Mouse (Mus musculus) embryonic stem cell, embryonic (primary cell): ENCODE measurements around the gene Phkg1.

Experiments
- CTCF ChIA-PET, 4 experiments: fragments of 300-600 bp in 2 of 4; fragments of 350-600 bp in 2 of 4; sonication (Branson Sonifier 250); formaldehyde crosslinking; loops; one replicate each; lab custom pipeline; 2022; ENCODE audit warnings: inconsistent platforms in 2 of 4; lab: Charles Lee
- POLR2A ChIA-PET, 4 experiments: fragments of 300-600 bp in 2 of 4; fragments of 350-600 bp in 2 of 4; sonication (Branson Sonifier 250); formaldehyde crosslinking; loops; one replicate each; lab custom pipeline; 2022; ENCODE audit warnings: antibody characterized with exemption in 4 of 4, inconsistent platforms in 1 of 4; lab: Charles Lee

Phkg1 gene

DNA sequence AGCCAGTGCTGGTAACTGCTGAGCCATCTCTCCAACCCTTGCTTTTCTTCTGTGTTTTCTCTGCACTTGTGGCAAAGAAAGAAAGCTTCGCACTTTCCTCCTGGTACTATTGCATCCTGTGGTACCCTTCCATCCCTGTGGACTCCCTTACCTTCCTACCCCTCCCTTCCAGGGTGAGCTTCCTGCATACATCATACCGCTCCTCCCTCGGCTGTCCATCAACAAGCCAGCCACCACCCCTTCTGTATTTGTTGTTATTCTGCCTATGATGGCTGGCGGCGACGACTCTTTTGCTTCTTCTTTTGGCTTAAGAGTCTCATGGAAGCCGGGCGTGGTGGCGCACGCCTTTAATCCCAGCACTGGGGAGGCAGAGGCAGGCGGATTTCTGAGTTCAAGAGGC, 23.3 kb downstream of the Phkg1 start:
- ChIA-PET CTCF (interaction anchor here in 3 of 4 experiments (0.7 to 3.6 kb wide), 9 partner anchors 9 to 812 kb away, joined by 3 to 24 read pairs (median 5); no protein-coding TSS in a partner anchor), POLR2A (interaction anchor here (0.7 to 13.6 kb wide), 23 partner anchors 10 to 385 kb away, joined by 3 to 164 read pairs (median 7); partner anchors contain the start of genes Chchd2 (in 3 of the 4), Sumf2 (in 2 of the 4), Zbed5 (in 2 of the 4) and Psph (in 1 of the 4))

DNA sequence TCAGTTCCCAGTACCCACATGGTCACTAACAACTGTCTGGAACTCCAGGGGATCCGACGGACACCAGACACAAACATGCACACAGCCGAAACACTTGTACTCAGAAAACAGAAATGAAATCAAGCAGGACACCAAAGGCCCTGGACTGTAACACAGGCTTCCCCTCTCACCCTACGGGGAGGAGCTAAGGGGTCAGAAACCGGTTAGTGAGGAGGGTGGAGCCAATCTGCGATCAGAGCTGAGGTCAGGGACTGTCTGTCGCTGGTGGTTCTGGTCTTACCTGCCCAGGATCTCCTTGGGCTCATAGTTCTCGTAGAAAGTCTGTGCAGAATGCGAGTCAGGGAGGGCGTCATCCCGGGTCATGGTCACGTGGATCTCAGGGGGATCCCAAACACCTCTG, 24.4 kb downstream of the Phkg1 start:
- ChIA-PET POLR2A (interaction anchor here (0.6 to 13.6 kb wide), 26 partner anchors 9 to 95 kb away, joined by 3 to 164 read pairs (median 7); partner anchors contain the start of genes Chchd2 (in 4 of the 4), Psph (in 2 of the 4), Sumf2 (in 2 of the 4) and Zbed5 (in 2 of the 4)), CTCF (interaction anchor here in 3 of 4 experiments (1.0 to 3.6 kb wide), 7 partner anchors 9 to 95 kb away, joined by 3 to 24 read pairs (median 4); no protein-coding TSS in a partner anchor)

DNA sequence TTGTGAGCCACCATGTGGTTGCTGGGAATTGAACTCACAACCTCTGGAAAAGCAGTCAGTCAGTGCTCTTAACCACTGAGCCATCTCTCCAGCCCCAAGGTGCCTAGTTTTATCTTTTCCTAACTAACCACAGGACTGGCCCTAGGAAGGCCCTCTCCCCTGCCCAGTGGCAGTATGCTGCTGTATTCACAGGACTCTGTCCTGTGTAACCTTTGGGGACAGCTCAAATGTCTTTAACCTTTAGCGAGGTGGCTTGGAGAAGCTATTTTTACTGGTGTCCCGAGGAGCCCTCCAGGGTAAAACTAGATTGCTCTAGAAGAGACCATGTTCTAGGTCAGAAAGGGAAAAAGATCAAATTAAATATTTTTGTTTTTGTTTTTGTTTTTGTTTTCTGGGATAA, 27.1 kb downstream of the Phkg1 start:
- CTCF ChIA-PET, result no interaction called here
- POLR2A ChIA-PET, result interaction anchor here in 3 of 4 experiments (1.0 to 13.6 kb wide), 5 partner anchors 9 to 21 kb away, joined by 3 to 164 read pairs (median 5); partner anchors contain the start of genes Chchd2 (in 2 of the 3) and Sumf2 (in 1 of the 3)

DNA sequence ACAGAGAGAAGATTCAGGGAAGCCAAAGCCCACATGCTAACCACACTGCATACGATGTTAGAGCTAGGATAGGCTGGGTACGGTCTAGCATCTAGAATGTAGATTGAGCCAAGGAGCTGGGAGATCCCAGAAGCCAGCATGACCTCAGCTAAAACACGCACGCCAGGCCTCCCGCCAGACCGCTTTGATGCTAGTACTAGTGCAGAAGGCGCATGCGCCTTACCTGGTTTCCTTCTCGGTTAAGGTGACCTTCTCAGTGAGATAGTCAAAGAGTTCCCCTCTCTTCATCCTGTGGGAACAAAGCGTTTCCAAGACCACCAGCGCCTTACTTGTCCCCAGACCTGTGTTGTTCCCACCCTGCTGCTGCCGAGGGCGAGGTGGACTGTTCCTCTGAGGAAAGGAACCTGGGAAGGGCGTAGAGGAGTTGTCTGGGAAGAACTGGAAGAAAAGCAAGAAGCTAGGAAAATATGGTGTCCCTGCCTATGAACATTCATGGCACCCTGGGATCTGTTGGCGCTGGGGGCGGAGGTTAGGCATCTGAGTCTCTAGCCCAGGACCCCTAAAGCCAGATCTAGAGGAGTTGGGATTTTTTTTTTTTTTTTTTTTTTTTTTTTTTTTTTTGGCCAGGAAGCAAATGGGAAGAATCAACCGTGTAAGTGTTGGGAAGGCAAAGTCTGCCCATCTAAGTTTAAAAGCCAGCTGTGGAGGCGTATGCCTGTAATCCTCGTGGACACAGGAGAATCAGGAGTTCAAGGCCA, 28.9 kb downstream of the Phkg1 start:
- ChIA-PET CTCF (interaction anchor here in 2 of 4 experiments (0.5 to 1.0 kb wide), 2 partner anchors 144 to 147 kb away, joined by 3 to 6 read pairs; partner anchors contain the start of gene Nipsnap2 (in 1 of the 2)), POLR2A (interaction anchor here (0.6 to 13.6 kb wide), 25 partner anchors 8 to 586 kb away, joined by 3 to 164 read pairs (median 4); partner anchors contain the start of genes Sumf2 (in 4 of the 4), Chchd2 (in 3 of the 4), Nipsnap2 (in 1 of the 4) and Psph (in 1 of the 4))

DNA sequence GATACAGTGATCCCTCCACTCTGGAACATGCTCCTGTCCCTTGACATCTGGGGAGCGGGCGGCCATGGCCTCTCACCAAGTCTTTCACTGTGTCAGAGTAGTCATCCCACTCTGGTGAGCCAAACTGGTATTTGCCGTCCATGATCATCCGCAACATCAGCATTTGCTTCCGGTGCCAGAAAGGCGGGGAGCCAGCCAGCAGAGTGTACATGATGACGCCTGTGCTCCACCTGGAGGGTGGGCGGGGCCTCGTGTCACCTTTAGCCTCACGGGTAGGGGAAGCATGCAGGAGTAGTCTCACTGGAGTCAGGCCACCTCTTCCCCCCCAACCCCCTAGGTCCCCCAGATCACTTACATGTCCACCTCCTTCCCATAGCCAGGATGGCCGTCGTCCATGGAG, 32.5 kb downstream of the Phkg1 start:
- CTCF ChIA-PET, result interaction anchor here in 2 of 4 experiments (0.6 to 1.0 kb wide), 4 partner anchors 9 to 172 kb away, joined by 3 to 6 read pairs (median 4); no protein-coding TSS in a partner anchor
- POLR2A ChIA-PET, result interaction anchor here in 3 of 4 experiments (0.7 to 7.5 kb wide), 11 partner anchors 10 to 77 kb away, joined by 3 to 107 read pairs (median 12); partner anchors contain the start of genes Chchd2 (in 3 of the 3) and Sumf2 (in 2 of the 3)

DNA sequence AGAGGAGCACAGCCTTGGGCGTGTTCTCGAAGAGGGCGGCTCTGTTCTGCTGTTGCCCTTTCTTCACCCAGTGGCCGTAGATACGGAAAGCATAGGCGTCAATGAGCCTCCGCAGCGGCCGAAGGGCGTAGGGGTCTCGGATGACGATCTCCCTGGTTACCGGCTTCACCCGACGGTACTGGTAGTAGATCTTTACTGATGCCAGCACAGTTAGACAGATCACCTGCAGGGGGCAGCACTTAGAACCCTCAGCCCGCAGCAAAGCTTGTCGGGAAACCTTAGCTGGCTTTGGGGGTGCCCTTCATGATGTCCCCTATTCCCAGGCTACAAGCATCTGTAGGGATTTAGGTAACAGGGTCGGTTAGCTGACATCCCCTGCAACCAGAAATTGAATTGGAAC, 33.9 kb downstream of the Phkg1 start:
- CTCF ChIA-PET, result interaction anchor here (0.5 to 2.5 kb wide), 27 partner anchors 8 to 1264 kb away, joined by 3 to 24 read pairs (median 4); partner anchors contain the start of genes Chchd2 (in 2 of the 4), Sumf2 (in 2 of the 4) and Zbed5 (in 1 of the 4)
- POLR2A ChIA-PET, result interaction anchor here (0.6 to 7.5 kb wide), 28 partner anchors 9 to 392 kb away, joined by 3 to 107 read pairs (median 4); partner anchors contain the start of genes Sumf2 (in 4 of the 4), Chchd2 (in 3 of the 4) and Psph (in 2 of the 4)

DNA sequence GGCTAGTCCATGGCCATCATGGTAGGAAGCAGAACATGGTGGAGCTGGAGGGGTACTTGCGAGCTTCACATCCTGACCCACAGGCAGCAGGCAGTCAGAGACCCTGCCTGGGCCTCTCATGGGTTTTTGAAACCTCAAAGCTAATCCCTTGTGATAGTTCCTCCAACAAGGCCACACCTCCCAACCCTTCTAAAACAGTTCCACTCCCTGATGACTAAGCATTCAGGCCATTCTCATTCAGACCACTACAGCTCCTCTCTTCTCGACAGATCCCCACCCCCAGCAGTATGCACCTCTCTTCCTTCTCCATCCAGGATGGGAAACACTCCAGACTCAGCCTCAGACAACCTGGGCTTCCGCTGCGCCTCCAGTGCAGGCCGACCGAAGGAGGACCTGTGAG, 36.0 kb downstream of the Phkg1 start:
- CTCF ChIA-PET, result interaction anchor here in 3 of 4 experiments (0.6 to 2.1 kb wide), 5 partner anchors 10 to 138 kb away, joined by 3 to 5 read pairs (median 3); no protein-coding TSS in a partner anchor
- POLR2A ChIA-PET, result interaction anchor here in 3 of 4 experiments (0.5 to 7.5 kb wide), 21 partner anchors 9 to 555 kb away, joined by 3 to 107 read pairs (median 5); partner anchors contain the start of genes Chchd2 (in 3 of the 3), Sumf2 (in 3 of the 3) and Psph (in 2 of the 3)

DNA sequence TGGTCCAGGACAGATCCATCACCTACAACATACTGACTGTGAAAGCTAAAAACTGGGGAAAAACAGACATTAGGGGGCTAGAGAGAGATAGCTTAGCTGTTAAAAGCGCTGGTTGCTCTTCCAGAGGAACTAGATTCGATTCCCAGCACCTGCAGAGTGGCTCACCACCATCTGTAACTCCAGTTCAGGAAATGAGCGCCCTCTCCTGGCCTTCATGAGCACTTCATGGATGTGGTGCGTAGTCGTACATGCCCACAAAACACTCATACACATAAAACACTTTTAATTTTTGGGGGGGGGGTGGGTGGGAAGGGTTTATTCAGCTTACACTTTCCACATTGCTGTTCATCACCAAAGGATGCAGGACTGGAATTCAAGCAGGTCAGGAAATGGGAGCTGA, 41.9 kb downstream of the Phkg1 start:
- POLR2A ChIA-PET, result interaction anchor here in 2 of 4 experiments (0.7 to 12.9 kb wide), 13 partner anchors 8 to 96 kb away, joined by 3 to 395 read pairs (median 12); partner anchors contain the start of genes Chchd2 (in 2 of the 2), Psph (in 2 of the 2) and Sumf2 (in 2 of the 2)
- CTCF ChIA-PET, result interaction anchor here in 3 of 4 experiments (0.6 to 2.3 kb wide), 6 partner anchors 8 to 356 kb away, joined by 3 to 9 read pairs (median 5); partner anchors contain the start of gene Sumf2 (in 1 of the 3)

DNA sequence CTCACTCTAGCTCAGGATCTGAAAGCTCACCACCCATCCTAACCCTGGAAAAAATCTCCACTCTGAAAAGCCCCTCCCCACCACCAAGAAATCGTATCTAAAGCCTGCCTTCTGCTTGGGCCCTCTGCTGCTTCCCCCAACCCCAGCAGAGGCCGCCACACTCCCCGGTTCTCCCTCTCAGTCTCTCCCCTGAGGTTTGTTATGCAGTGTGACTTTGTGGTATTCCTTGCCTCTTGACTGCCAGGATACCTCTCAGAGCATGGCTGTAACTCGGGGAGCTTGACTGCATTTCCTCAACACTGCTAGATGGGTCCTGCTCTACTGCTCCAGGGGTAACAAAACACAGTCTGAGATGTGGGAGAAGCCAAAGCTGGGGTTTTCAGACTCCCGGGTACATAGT, 43.2 kb downstream of the Phkg1 start:
- CTCF ChIA-PET, result interaction anchor here (0.5 to 2.3 kb wide), 16 partner anchors 8 to 143 kb away, joined by 3 to 9 read pairs (median 4); partner anchors contain the start of genes Psph (in 2 of the 4) and Sumf2 (in 2 of the 4)
- POLR2A ChIA-PET, result interaction anchor here (0.5 to 12.9 kb wide), 24 partner anchors 8 to 401 kb away, joined by 3 to 395 read pairs (median 6); partner anchors contain the start of genes Chchd2 (in 3 of the 4), Sumf2 (in 3 of the 4), Psph (in 2 of the 4) and Zbed5 (in 1 of the 4)

DNA sequence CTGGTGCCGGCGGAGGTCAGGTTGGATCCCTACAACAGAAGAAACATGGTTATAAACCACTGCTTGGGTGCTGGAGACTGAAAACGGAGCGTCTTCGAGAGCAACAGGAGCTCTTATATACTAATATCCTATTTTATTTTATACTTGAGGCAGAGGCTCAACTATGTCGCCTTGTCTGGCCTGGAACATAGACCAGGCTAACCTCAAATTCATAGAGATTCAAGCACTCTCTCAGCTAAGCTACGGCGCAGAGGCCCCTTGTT, 50.9 kb downstream of the Phkg1 start:
- CTCF ChIA-PET, result interaction anchor here in 2 of 4 experiments (0.9 to 1.7 kb wide), 6 partner anchors 8 to 123 kb away, joined by 3 to 7 read pairs (median 6); no protein-coding TSS in a partner anchor
- POLR2A ChIA-PET, result interaction anchor here (0.5 to 12.9 kb wide), 47 partner anchors 8 to 1810 kb away, joined by 3 to 395 read pairs (median 8); partner anchors contain the start of genes Psph (in 4 of the 4), Chchd2 (in 3 of the 4), Nipsnap2 (in 1 of the 4) and Zbed5 (in 1 of the 4)

DNA sequence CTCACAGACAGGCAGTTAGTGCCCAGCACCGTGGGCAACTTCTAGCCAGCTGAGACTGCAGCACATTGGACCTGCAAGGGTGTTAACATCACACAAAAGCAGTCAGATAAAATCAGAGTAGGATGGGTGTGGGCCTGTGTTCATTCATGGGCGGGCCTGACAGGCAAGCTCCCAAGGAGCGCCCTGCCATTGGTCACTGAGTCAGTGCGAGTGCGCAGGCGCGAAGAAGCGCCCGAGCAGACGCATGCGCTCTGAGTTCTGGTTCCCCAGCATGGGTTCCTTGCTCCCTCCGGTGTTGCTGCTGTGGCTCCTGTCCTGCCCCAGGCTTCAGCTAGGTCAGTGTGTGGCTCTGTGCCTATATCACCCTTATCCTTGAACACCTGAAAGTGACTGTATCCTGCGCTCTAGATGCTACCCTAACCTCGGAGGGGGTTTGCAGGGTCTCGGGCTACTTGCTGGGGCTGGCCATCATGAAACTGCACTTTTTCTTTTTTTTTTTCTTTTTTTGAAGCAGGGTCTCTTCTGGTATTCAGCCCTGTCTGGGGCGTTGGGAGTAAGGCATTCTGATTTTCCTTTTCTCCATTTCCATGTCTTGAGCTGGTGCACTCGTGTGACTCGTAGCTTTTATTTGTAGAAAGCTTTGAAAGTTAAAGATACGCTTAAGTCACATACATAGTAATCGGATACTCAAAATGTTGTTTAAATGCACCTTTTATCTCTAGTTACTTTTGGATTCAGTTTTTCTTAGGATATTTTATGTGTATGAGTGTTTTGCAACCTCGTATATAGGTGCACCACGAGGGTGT, 51.4 kb downstream of the Phkg1 start, which contains the start of gene Sumf2:
Gene Sumf2, plus strand, starts transcription at position 235 of the 806 bp plus-strand sequence.
- ChIA-PET POLR2A (interaction anchor here (0.5 to 12.9 kb wide), 73 partner anchors 8 to 1809 kb away, joined by 3 to 395 read pairs (median 5); partner anchors contain the start of genes Psph (in 4 of the 4), Chchd2 (in 3 of the 4), Gusb (in 1 of the 4) and Nipsnap2 (in 1 of the 4)), CTCF (interaction anchor here in 3 of 4 experiments (0.5 to 1.7 kb wide), 18 partner anchors 8 to 1944 kb away, joined by 3 to 7 read pairs (median 4); partner anchors contain the start of gene Psph (in 1 of the 3))

DNA sequence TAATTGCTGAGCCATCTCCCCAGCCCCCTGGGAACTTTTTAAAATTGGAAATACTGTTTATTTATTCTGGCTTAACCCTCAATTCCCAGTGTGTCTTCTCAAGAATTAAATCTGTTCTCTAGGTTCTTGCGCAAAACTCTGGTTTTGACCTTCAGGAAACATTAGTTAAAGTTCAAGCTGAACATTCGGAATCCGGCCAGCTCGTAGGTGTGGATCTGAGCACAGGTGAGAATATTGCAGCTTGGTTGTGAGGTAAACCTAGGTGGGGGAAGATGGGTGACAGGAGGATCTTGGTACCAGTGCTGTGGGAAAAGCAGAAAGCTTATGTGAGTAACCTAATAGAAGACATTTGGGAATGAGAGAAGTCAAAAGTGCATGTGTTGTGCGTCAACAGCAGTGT, 53.5 kb downstream of the Phkg1 start:
- POLR2A ChIA-PET, result interaction anchor here (0.6 to 12.9 kb wide), 15 partner anchors 10 to 123 kb away, joined by 4 to 395 read pairs (median 43); partner anchors contain the start of genes Psph (in 3 of the 4) and Chchd2 (in 1 of the 4)
- CTCF ChIA-PET, result interaction anchor here in 1 of 4 experiments (1.3 kb wide), 1 partner anchor 53 kb away, joined by 5 read pairs; no protein-coding TSS in a partner anchor
